Mouse (Mus musculus) embryonic stem cell, embryonic (primary cell): ENCODE measurements around the gene Umodl1.

Source experiments
- CTCF ChIA-PET, 4 experiments: fragments of 300-600 bp in 2 of 4; fragments of 350-600 bp in 2 of 4; sonication (Branson Sonifier 250); formaldehyde crosslinking; loops; one replicate each; lab custom pipeline; 2022; ENCODE audit warnings: inconsistent platforms in 2 of 4; lab: Charles Lee
- POLR2A ChIA-PET, 4 experiments: fragments of 300-600 bp in 2 of 4; fragments of 350-600 bp in 2 of 4; sonication (Branson Sonifier 250); formaldehyde crosslinking; loops; one replicate each; lab custom pipeline; 2022; ENCODE audit warnings: antibody characterized with exemption in 4 of 4, inconsistent platforms in 1 of 4; lab: Charles Lee

The Umodl1 gene

GRCm38 (mm10) chr17:31057151-31057890, 102.9 kb downstream of the Umodl1 start, which contains the start of gene Abcg1:
Gene Abcg1 (plus strand): TSS chr17:31057675.
- CTCF ChIA-PET, result interaction anchor here (0.6 to 2.2 kb wide), 37 partner anchors 9 to 471 kb away, joined by 3 to 15 read pairs (median 4); no protein-coding TSS in a partner anchor
- POLR2A ChIA-PET, result interaction anchor here in 3 of 4 experiments (0.5 to 4.1 kb wide), 46 partner anchors 9 to 751 kb away, joined by 3 to 20 read pairs (median 4); partner anchors contain the start of genes Cbs (in 1 of the 3), Pknox1 (in 1 of the 3) and Rsph1 (in 1 of the 3)

GRCm38 (mm10) chr17:31057891-31058744, 103.7 kb downstream of the Umodl1 start:
- POLR2A ChIA-PET, result interaction anchor here in 3 of 4 experiments (0.5 to 4.1 kb wide), 48 partner anchors 8 to 1056 kb away, joined by 3 to 20 read pairs (median 4); partner anchors contain the start of genes Cbs (in 1 of the 3), Pknox1 (in 1 of the 3) and Rsph1 (in 1 of the 3)
- CTCF ChIA-PET, result interaction anchor here (0.6 to 2.2 kb wide), 25 partner anchors 9 to 470 kb away, joined by 3 to 14 read pairs (median 4); no protein-coding TSS in a partner anchor

- CTCF ChIA-PET, result interaction anchor here in 3 of 4 experiments (0.7 to 1.8 kb wide), 5 partner anchors 39 to 238 kb away, joined by 3 to 8 read pairs (median 4); no protein-coding TSS in a partner anchor
- POLR2A ChIA-PET, result interaction anchor here in 3 of 4 experiments (0.6 to 4.1 kb wide), 10 partner anchors 8 to 62 kb away, joined by 3 to 20 read pairs (median 12); no protein-coding TSS in a partner anchor
These were observed 104.3 kb downstream of the Umodl1 start for GRCm38 (mm10) chr17:31058745-31059085.

GRCm38 (mm10) chr17:31060196-31060587, 105.8 kb downstream of the Umodl1 start:
- CTCF ChIA-PET, result no interaction called here
- POLR2A ChIA-PET, result interaction anchor here in 2 of 4 experiments (1.3 to 2.7 kb wide), 4 partner anchors 9 to 14 kb away, joined by 3 to 12 read pairs (median 6); no protein-coding TSS in a partner anchor
